Mouse (Mus musculus) testis, adult 2 months (tissue): Measurements from ENCODE around the gene Dnm3.

Source experiments
- CTCF ChIP-seq: fragments of 200-500 bp; IDR thresholded peaks from 2 replicates; pipeline ENCODE4 v1.5.1; 2012; ENCODE audit warnings: low read depth, mild to moderate bottlenecking, inconsistent platforms, low read length, moderate library complexity; ENCODE audit not compliant: control insufficient read depth, insufficient read depth, insufficient replicate concordance
- POLR2A ChIP-seq: fragments of 200-500 bp; IDR thresholded peaks from 2 replicates; pipeline ENCODE4 v1.6.1; 2012; ENCODE audit warnings: low read depth, mild to moderate bottlenecking, inconsistent platforms, low read length, moderate library complexity; ENCODE audit not compliant: control insufficient read depth

DNA sequence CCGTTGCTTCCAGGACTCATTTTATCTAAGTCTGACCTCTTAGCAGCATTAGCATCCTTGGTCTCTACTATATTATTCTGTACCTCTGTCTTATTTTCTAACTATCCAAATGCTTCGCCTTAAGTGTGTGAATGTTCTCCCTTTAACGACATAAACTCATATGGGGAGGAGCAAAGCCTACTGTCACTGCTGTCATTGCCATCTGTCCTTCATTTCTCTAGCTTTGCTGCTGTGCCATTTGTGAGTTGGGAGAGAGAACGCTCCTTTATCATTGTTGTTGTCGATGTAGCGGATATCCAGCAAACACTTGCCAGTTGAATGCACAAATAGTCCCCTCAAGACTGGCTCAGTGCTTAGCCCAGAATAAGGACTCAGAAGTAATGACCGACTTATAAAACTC, 335.5 kb downstream of the Dnm3 start:
- TF ChIP-seq CTCF, result no peak
- TF ChIP-seq POLR2A, result no peak
